Mouse (Mus musculus): ENCODE results near the gene Calhm5.

Gene Calhm5

DNA sequence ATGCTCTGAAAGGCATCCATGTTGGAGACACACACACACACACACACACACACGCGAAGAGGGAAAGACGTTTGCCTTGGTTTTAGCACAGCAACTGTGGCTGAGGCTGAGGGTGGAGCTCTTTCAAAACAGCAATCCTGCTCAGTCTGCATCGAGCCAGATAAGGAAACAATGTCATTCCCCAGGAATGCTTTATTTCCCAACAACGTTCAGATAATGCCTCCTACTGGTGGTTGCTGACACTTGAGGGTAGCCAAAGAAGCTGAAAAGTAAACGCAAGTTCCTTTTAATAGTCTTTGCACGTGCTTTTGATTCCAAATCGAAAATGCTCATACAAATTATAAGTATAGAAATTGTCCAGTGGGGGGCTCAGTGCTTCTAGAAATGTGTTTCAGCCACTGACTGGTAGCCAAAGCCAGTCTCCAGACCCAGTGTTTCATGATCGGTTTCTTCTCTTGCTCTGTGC is at the start of gene Calhm5:
Gene Calhm5 (minus strand): TSS at position 102 of the 466 bp plus-strand sequence.
- DNase-seq (ENCODE audit: low spot score): peak; percentile 71

DNA sequence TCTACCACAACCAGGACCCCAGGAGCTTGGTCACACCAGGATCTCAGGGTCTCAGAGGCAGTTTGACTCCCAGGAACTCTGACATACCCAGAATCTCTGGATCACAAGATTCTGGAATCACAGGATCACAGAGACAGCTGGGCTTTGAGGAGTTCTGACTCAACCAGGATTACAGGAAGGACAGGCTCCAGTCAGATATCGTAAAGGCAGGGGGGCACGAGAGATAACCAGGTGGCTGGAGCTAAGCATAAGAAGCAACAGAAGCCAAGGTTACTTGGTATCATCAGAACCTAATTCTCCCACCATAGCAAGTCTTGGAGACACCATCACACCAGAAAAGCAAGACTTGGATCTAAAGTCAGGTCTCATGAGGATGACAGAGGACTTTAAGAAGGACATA is 45.4 kb upstream of the Calhm5 start:
- DNase-seq (ENCODE audit: low spot score): no peak

DNA sequence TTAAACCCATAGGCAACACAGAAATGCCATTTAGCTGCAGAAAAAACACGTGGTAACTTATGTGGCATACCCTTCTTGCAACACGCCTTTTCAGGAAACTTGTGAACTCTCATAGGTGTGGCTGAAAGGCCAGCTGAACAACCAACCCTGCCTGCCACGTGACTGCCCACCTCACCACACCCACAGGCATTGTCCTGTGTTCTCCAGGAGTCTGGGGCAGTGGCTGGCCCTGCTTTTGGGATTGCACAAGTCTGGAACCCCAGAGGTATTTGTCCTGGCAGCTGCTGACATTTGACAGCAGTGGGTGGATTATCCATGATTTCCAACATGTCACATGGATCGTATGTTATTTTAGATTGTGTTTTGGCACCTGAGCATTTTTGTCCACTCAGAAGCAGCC is 43.4 kb upstream of the Calhm5 start:
- no peak for DNase-seq (ENCODE audit: low spot score)

DNA sequence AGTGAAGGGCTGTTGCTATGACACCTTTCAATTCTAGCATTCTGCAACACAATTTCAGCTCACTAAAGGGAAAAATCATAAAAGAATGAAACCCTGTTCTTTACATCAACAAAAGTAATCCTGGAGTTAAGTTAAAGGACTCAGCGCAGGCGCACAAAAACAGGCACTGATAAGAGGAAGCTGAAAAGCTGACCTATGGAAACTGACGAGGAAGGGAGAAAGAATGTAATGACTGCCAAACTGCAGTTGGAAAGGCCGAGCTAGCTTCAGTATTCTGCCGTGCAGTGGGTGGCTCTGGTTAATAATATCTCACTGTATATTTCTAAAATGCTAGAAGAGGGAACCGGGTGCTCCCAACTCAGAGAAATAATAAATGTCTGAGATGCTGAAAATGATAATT is 41.7 kb upstream of the Calhm5 start:
- DNase-seq (ENCODE audit: low spot score): no peak

DNA sequence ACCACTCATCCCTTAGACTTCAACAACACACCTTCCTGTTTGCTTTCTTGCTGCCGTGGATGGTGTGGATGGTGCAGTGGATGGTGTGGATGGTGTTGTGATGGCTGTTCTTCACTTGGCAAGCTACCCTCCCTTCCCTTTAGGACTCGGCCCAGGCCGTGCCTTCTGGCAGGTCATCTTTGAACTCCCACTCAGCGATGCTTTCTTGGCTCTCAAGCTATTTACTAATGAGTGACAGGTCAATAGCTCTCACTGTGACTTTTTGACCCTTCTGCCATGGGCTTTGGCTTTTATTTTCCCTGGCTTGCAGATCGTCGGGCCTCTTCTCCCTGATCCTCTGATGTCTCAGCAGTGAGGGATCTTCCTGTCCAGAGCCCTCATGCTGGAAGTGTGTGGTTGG is 40.1 kb upstream of the Calhm5 start:
- no peak for DNase-seq (ENCODE audit: low spot score)

DNA sequence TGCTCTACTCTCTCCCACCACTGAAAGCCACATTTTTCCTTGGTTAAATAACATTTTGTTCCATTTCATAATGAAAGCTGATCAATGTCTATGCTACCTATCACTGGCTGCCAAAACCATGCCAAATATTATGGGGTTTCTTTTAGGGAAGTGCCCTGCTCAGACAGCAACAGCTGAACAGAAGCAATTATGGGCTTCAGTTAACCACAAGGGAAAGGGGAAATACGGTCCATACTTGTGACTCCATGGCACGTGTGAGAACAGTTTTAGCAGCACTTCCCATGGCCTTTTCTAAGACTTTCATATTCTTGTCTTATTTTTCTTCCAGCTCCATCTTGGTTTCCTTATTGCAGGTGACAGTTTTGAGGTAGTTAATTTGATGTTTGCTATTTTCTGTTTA is 35.0 kb upstream of the Calhm5 start:
- no peak for DNase-seq (ENCODE audit: low spot score)

DNA sequence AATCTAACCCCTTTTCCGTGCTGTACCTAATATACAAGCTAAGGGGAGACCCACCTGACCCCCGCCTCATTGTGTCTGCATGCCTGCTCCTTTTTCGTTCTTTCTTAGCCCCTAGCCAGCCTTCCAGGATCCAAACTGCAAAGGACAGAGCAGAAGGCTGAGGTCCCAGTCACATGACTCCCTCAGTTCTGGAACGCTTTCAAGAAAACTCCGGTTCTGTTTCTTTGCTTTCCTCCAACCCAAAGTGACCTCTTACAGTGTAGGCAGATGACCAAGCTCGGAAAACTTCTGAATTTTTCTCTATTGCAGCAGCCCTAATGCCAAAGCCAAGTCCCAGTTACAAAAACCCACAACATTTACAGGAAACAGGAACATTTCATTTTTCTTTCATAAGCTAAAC is 32.1 kb upstream of the Calhm5 start:
- DNase-seq (ENCODE audit: low spot score): no peak

DNA sequence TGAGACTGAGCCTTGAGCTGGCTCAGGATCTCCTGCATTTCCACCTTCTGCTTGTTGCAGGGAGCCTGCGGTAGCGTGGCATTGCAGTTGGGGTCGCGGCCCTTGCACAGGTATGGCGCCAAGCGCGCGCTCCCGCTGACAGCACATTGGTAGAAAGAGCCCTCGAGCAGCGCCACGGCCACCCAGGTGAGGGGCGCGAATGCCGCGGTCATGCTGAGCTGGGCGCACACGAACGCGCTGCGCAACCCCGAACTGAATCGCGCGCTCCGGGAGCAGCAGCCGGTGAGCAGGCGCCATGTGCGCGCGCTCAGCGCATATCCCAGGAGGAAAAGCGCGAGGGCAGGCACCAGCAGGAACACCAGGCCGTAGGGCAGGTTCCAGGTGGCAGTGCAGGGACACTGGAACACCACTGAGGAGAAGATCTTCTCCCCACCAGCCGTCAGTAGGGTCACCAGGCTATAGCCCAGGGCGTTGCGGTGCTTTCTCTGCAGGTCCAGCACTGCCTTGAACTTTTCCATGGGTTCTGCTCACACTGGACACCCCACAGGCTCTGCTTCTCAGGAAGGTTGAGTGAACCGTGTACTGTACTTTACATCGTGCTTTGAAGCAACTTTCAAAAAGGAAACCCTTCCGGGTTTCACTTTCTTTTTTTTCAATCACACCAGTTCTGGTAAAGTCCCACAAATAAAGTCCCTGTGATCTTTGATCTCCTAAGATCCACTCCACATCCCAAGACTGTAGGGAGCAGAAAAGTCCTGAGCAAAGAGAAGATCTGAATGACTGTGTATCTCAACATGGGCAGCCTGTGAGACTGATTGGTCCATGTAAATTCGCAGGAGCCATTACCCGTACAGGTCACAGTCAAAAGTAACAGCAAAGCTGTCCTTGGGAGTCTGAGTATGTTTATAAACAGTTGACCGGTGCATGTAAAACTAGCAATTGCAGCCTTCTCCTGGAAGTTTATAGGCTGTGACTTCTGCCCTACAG is 31.4 kb upstream of the Calhm5 start, which contains the start of gene Calhm6:
Gene Calhm6 (minus strand): TSS at position 593 of the 987 bp plus-strand sequence.
- DNase-seq (ENCODE audit: low spot score): no peak

DNA sequence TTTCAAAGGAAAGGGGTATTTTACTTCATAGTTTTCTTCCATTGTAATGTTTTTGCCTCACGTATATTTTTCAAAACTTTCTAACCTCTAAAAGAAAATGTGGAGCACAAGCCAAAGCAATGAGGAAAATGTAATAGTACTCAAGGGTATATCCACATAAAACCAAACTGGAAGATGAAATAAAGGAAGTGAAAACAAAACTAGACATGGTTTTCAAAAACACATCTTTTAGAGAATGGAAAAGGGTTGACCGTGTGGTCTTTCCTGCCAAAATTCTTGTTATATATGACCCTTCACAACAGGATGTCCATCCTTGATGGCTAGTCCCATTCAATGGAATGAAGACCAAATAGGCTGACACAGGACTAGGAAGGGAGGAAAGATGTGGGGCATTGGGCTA is 22.1 kb upstream of the Calhm5 start:
- no peak for DNase-seq (ENCODE audit: low spot score)

DNA sequence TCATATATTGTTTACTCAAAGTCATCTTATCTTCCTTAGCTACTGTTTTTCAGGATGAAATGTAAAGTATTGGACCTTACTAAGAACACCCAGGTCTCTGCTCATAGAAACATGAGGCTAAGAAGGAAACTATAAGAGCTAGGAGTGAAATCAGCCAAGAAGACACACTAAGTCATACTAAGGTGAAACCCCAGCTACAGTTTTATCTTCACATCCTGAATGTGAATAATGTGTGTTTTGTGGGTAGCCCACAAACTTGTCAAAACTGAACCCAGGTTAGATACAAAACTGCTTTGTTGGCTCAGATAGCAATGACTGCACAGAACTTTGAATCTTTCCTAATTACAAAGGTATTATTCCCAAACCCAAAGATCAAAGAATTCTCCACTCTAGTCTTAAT is 21.5 kb upstream of the Calhm5 start:
- no peak for DNase-seq (ENCODE audit: low spot score)

DNA sequence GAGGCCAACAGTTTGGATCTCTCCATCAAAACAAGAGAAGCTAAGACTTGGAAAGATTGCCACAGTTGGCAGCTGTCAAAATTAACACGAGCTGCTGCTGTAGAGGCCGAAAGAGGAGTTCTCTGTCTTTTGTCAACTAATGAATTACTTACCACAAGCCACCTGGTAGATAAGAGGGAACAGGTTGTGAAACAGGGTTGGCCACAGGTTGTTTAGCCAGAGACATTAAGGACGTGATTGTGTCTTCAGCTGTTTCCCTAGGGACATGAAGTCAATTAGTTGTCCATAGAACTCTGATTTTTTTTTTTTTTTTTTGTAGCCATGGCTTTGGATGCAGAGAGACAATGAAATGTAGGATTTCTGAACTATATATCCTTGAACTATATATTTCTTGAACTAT is 20.8 kb upstream of the Calhm5 start:
- DNase-seq (ENCODE audit: low spot score): no peak

DNA sequence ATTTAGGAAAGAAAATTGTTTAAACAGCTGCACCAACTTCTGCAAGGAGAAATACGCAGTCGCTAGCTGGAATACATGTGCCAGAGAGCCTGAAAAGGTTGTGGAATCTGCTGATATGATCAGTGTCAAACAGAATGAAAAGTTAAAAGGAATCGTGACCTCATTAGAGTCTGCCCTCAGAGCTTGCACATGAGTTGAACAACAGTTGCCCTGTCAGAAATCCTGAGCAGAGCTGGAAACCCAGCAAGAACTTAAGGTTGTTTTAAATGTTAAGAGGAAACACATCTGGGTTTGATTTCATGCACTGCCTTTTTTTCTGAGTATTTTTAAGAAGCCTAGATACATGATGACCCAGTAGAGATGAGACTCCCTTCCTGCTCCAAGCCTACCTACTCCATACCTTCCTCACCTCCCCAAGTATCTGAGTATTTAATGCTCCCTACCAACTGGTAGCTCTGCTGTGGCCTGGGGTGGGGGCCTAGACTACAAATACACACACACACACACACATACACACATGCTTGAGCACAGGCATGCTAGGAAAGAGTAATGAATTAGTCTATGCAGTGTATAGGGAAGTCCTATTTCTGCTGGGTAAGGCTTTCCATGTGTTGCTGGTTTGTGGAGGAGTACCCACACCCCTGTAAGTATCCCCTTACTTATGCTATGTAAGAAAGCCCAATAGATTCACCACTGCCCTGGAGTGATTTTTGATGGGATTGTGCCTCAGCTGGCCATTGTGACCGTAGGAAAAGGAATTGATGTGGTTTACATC is 15.8 kb upstream of the Calhm5 start:
- no peak for DNase-seq (ENCODE audit: low spot score)

DNA sequence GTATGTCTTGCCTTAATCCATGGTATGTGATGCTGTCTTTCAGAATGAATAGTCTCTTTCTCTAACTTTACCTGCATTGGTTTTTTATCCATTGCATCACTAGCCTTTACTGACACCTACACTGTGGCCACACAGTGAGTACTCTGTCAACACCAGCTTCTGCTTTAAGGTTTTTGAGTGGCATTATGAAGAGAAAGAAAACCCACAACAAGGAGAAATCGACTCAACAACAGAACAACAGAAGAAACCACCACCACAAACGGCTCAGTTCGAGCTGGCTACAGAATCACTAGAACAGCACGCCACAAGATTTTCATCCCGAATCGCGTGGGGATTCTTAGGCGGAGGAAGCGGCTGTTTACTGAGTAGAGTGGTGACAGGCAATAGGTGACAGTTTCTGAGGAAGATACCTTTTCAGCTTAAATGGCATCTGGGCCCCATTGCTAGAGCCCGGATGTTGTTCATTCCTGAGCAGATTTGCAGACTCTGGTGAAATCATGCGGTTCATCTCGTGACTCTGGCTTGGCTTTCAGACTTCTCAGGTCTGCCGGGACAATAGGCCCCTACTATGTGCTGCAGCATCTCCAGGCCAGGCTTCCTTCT is 14.6 kb upstream of the Calhm5 start:
- no peak for DNase-seq (ENCODE audit: low spot score)

DNA sequence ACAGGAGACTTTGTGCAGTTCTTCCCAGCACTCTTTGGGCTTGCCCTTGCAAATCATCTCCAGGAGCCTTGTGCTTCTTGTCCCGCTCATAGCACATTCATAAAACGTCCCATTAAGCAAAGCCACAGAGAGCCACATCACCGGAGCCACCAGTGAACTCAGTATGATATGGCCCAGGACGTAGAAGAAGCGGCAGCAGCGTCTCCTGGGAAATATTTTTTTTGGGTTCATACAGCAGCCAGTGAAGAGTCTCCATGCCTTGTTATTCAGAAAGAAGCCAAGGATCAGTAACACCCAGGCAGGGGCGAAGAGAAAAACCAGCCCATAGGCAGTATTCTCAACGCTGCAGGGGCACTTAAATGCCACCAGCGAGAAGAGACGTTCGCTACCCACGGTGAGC is 355 bp downstream of the Calhm5 start:
- DNase-seq (ENCODE audit: low spot score): peak; percentile 16

DNA sequence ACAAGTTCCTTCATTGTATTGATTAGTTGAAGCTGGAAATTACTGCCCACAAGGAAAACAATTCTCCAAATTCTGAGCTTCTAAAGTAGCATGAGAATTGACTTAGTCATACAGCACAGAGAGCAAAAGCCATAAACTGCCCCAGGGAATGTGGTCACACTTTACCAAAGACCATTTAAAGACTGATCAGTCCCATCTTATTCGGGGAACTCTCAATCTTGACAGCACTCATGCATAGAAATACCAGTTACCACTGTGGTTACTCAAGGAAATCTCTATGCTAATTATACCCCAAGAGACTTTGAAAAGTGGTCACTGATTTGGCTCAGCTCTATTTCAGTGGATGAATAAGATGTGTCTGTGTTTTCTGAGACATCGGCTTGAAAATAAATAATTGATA is 1.2 kb downstream of the Calhm5 start:
- DNase-seq (ENCODE audit: low spot score): no peak

DNA sequence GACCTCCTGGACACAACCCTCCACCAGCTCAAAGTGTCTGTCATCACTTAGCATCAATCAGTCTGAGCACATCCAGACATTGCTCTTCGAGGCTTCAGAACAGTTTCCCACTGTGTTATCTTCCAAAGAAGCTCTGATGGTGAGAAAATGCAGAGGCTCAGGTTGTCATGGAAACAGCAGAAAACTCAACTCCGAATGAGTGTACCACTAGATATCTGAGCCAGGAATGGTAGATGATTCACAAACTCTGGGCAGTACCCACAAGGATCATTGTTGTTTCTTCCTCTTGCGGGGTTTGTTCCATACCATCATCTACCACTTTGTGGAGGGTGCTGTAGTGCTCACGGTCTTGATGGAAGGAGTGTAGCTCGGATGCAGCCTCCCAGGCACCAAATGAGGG is 4.4 kb downstream of the Calhm5 start:
- DNase-seq (ENCODE audit: low spot score): no peak

DNA sequence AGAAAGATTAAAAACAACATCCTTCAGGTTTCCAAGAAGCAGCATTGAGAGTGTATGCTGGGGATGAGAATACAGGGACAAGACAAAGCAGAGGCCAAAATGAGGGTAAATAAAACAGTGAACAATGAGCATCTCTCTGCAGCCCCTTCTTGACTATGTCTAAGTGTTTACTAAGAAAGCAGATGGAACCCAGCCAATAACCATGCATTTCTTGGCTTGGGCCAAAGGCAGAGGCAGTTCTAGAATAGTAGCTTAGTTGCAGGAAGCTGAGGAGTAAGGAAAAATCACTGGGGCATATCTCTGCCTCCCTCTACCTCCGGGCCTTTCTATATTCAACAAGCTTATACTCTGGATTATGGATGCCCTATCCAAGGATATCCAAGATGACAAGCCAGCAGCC is 5.8 kb downstream of the Calhm5 start:
- no peak for DNase-seq (ENCODE audit: low spot score)

DNA sequence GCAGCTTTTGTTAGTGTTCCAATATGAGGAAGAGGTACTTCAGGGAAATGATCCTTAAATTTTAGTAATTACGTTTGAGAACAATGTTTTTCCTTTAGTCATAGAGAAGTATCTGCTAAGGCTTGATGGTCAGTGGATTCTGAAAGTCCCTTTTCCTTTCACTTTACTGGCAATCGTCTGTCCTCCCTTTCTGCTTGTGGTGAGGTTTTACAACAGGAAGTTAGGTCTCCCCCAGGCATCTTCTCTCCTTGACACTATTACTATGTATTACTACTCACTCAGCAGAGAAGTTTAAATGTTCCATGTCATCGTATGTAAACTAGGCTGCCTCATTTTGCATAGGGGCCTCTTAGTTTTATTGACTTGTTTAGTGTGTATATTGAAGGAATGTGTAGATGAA is 6.8 kb downstream of the Calhm5 start:
- no peak for DNase-seq (ENCODE audit: low spot score)

DNA sequence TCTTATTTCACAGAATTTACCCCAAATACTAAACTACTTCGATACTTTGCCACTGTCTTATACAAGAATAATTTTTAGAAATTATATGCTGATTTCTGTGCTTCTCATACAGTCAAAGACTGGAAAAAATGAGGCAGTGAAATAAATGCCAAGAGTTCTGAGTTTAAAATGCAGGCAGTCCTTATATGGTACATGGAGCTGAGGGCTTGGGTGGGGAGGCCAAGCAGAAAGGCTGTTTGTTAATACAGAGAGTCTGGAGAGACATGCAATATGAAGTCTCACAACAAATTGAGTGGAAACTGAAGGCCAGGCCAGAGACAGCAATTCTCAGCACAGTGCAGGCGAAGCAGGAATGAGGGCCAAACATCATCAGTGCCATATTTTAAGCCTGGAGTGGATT is 7.8 kb downstream of the Calhm5 start:
- no peak for DNase-seq (ENCODE audit: low spot score)

DNA sequence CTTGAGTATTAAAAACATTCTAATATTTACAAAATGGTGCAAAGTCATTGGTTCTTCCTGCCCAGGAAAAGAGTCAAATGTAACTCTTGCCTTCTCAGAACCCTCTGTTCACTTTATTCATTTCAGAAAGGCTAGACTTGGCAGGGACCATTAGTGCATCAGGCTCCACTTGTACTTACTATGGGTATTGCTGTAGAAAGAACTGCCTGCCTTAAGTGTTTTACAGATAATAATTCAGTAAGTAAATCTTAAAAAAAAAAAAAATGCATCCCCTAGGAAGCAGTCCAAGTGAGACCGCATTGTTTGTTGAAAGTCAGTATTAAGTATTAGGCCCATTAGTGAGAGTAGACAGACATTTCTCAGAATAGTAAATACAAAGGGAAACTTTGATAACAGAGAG is 9.8 kb downstream of the Calhm5 start:
- no peak for DNase-seq (ENCODE audit: low spot score)

DNA sequence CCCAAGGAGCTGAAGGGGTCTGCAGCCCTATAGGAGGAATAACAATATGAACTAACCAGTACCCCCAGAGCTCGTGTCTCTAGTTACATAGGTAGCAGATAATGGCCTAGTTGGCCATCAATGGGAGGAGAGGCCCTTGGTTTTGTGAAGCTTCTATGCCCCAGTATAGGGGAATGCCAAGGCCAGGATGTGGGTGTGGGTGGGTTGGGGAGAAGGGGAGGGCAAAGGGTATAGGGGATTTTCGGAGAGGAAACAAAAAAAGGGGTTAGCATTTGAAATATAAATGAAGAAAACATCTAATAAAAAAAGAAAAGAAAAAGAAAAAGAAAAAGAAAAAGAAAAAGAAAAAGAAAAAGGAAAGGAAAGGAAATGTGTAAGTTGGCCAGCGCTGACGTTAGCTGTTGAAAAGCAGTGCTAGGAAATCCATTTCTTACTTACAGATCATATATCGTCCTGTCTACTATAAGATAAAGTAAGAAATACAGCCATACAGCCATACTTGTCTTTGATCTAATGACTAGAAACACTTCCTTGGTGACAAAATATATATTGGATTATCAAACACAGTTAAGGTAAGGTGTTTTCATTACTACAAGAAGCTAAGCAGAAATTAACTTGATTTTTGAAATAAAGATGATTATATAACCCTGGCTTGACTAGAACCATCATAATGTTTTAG is 21.7 kb downstream of the Calhm5 start:
- DNase-seq (ENCODE audit: low spot score): no peak

DNA sequence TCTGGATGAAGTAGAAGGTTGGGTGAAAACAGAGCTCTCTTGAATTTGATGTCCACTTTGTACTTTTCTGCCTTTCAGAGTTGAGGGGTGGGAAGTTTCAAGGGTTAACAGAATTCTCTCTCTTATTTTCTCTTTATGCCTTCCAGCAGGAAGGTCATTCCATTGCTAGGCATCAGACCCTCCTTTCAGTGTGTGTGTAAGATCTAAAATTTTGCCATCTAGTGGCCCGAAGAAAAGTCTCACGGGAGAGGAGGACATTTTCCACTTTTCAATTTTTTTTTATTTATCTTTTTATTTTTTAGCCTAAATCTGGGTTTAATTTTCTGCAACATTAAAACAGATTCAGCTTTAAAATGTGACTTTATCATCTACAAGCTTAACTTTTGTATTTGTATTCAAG is 24.7 kb downstream of the Calhm5 start:
- no peak for DNase-seq (ENCODE audit: low spot score)

Measured in MN1 (cell line).